Mouse (Mus musculus) E14TG2a.4 (cell line): ENCODE data around the gene Gm813.

ENCODE experiments used
- CTCF ChIP-seq: conservative IDR thresholded peaks from 2 replicates; pipeline ENCODE4 v1.5.1; 2014; ENCODE audit warnings: low read length
- NANOG ChIP-seq: IDR thresholded peaks from 2 replicates; pipeline ENCODE4 v1.6.1; 2014; ENCODE audit warnings: borderline replicate concordance, low read length, mixed read lengths
- POU5F1 ChIP-seq: IDR thresholded peaks from 2 replicates; pipeline ENCODE4 v1.6.1; 2014; ENCODE audit warnings: low read length, borderline replicate concordance

DNA sequence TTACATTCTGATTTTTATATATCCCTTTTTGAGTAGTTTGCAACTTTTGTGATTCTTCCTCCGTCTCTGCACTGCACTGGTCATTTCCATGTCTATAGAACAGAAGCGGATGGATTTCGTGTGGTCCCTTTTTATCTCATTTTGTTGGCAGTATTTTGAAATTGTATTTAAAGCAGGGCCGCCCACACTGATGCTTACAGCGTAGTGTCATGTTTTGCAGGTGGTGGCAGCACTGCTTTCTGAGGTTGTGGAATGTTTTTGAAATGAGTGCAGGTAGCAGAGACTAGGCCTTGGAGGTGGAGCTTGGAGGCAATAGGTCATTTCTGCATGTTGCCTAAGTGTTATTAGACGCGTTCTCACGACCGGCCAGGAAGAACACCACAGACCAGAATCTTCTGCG is 33.2 kb upstream of the Gm813 start:
- no peak for TF ChIP-seq POU5F1
- TF ChIP-seq CTCF, result no peak
- TF ChIP-seq NANOG, result no peak
